Mouse (Mus musculus) adrenal gland, postnatal 25 days (tissue): ENCODE measurements around the gene Fcna. TPM values are rescaled to one million over a fixed set of nuclear protein-coding genes. Genes with fewer than 3 reads are reported as not detected.

Experiments
- DNase-seq: peaks from one replicate; pipeline ENCODE4 v3.0.0; 2021; ENCODE audit warnings: mixed read lengths
- total RNA-seq: library from RNA; stranded (reverse); gene quantifications from 2 replicates; pipeline ENCODE4 v1.2.3, GENCODE M21; 2021

The Fcna gene
- total RNA-seq, 1 experiment from 2014 or later = 2.6 TPM

- DNase-seq = no peak
Observed at GRCm38 (mm10) chr2:25577951-25578795, 49.7 kb downstream of the Fcna start.

DNA sequence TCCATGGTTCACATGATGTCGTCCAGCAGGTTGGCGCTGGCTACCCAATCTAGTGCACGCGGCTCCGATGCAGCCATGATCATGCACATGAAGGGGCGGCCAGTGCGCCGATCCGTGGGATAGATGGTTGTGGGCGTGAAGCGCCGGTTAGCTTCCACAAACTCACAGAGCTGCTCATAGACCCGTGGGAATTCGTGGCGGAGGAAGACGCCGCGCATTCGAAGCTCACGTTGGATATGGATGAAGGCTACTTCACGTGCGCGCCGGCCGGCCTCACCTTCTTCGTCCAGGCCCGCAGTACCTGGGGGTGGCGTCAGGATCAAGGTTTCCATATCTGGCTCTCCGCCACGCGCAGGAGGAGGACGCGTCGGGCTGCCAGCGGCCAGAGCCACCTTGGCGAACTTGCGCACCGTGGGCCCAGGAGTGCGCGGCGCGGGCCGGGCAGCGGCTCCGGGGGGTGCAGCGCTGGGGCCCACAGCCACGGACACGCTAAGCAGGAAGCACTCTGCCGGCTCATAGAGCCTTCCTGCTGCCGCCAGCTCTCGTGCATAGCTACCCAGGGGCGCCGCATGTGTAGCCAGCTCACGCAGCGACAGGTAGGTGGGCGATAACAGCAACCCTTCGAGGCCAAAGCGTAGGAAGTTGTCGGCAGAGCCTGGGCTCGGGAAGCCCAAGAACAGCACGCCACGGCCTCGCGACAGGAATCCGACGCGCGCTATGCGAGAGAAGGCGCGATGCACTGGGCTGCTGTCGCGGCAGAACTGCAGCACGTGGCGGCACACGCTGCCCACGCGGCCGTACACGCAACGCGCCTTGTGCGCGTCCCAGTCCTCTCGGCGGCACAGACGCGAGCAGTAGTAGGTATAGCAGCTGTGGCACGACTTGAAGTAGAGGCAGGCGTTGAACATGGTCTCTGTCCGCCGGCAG lies 50.6 kb downstream of the Fcna start:
- no peak for DNase-seq

DNA sequence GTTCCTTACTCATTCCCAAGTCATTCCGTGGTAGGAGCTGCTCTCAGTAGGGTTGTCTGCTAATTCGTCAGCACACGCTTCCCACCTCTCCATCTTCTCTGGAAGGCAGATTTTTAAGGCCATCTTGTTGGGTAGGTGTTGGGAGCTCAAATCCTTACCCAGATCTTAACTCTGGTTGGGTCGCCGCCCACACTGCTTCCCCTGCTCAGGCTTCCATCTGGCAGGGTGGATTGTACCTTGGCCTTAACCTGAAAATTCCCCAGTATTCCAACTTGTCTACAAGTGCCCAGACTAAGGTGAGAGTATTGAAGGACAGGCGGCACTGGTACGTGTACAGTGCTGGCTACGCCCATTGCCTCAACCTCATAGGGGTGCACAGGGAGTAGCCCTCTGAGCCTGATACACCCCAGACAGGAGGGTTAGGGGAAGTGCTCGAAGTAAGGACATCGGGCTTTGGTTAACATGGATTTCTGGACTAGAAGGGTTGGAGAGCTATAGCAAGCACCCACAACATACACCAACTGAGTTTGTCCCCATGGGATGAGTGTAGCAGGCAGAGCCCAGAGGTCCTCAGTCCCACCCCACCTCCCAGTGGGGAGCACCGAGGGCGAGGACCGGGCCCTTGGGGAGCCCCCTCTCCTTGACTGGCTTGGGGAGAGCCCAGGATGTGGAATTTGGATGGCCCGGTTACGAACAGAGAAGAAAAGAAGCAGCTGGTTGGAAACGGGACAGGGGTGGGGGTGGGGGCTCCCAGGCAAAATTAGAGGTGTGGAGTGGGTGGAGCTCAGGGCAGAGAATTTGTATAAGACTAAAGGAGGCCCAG lies 51.6 kb downstream of the Fcna start:
- no peak for DNase-seq

DNA sequence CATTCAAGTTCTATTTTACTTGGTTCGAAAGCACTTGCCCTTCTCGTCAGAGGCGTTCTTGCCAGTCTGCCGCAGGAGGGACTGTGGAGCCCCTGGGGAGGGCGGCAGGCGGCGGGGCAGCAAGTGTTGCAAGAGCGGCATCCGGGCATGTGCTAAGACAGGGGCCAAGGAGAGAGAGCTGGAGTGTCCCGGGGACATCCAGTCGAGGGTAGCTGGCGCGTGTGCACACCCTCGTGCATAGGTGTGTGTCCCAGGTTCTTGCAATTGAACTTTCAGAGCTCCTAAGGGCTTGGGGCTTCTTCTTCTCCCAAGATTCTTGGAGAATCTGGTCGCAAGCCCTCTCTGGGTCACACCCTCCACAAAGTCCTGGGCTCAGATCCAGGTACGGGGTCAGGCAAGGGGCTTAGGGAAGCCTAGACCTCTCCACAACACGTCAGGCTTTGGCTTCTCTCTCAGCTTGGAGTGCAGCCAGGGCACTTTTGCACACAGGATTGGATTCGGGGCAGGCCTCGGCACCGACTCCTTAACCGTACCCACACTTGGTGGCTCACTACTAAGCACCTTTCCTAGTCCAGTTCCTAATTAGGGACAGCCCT lies 52.3 kb downstream of the Fcna start:
- DNase-seq = no peak

Other genes with a start within 250 kb of the Fcna start
- 2.4 and 3.7 TPM in 2 replicates for gene Entpd2, start 232.2 kb downstream of the Fcna start, total RNA-seq
- 120 and 134 TPM in 2 replicates for gene Npdc1, start 228.7 kb downstream of the Fcna start, total RNA-seq
- not detected in 2 replicates for gene Fut7, start 204.8 kb downstream of the Fcna start, total RNA-seq
- gene Abca2, start 199.3 kb downstream of the Fcna start, total RNA-seq = 24.9 and 40.5 TPM in 2 replicates
- not detected in 2 replicates for gene Clic3, start 171.2 kb downstream of the Fcna start, total RNA-seq
- gene Paxx, start 166.9 kb downstream of the Fcna start, total RNA-seq = 32.6 and 41.0 TPM in 2 replicates
- 3.6 and 3.8 TPM in 2 replicates for gene Ptgds, start 158.0 kb downstream of the Fcna start, total RNA-seq
- not detected in 2 replicates for gene Lcn12, start 134.1 kb downstream of the Fcna start, total RNA-seq
- 99.9 and 103 TPM in 2 replicates for gene Fbxw5, start 127.3 kb downstream of the Fcna start, total RNA-seq
- gene C8g, start 126.3 kb downstream of the Fcna start, total RNA-seq = 1.7 and 3.3 TPM in 2 replicates
- 29.2 and 30.2 TPM in 2 replicates for gene Traf2, start 81.1 kb downstream of the Fcna start, total RNA-seq
- gene Edf1, start 70.2 kb downstream of the Fcna start, total RNA-seq = 270 and 317 TPM in 2 replicates
- 4.6 and 17.3 TPM in 2 replicates for gene Mamdc4, start 53.2 kb downstream of the Fcna start, total RNA-seq
- 42.8 and 60.5 TPM in 2 replicates for gene Phpt1, start 52.8 kb downstream of the Fcna start, total RNA-seq
- 1.6 and 2.6 TPM in 2 replicates for gene Ajm1, start 46.3 kb downstream of the Fcna start, total RNA-seq
- 108 and 118 TPM in 2 replicates for gene Rabl6, start 19.5 kb downstream of the Fcna start, total RNA-seq
- not detected in 2 replicates for gene Ccdc183, start 10.4 kb downstream of the Fcna start, total RNA-seq
- gene Tmem141, start 6.0 kb downstream of the Fcna start, total RNA-seq = 28.8 and 36.9 TPM in 2 replicates
- not detected in 2 replicates for gene Lcn8, start 25.1 kb upstream of the Fcna start, total RNA-seq
- gene Lcn5, start 29.9 kb upstream of the Fcna start, total RNA-seq = not detected in 2 replicates
- not detected in 2 replicates for gene Lcn6, start 48.8 kb upstream of the Fcna start, total RNA-seq
- gene Lcn10, start 54.7 kb upstream of the Fcna start, total RNA-seq = not detected in 2 replicates
- gene Obp2a, start 72.0 kb upstream of the Fcna start, total RNA-seq = 0.61 TPM in 1 of 2 replicates, not detected in the other
- gene Bmyc, start 78.7 kb upstream of the Fcna start, total RNA-seq = 45.0 and 47.9 TPM in 2 replicates
- not detected in 2 replicates for gene Obp2b, start 109.0 kb upstream of the Fcna start, total RNA-seq
- not detected in 2 replicates for gene Lcn3, start 137.5 kb upstream of the Fcna start, total RNA-seq
- not detected in 2 replicates for gene Lcn11, start 149.0 kb upstream of the Fcna start, total RNA-seq
- gene Gm13539, start 154.2 kb upstream of the Fcna start, total RNA-seq = not detected in 2 replicates
- gene Glt6d1, start 187.8 kb upstream of the Fcna start, total RNA-seq = not detected in 2 replicates
- gene Lcn9, start 195.1 kb upstream of the Fcna start, total RNA-seq = not detected in 2 replicates
- not detected in 2 replicates for gene Sohlh1, start 219.2 kb upstream of the Fcna start, total RNA-seq
- gene Kcnt1, start 235.7 kb upstream of the Fcna start, total RNA-seq = 2.7 and 5.2 TPM in 2 replicates